Mouse (Mus musculus): ENCODE results near the gene Cyp3a41b. TPM values are rescaled to one million over a fixed set of nuclear protein-coding genes. Genes with fewer than 3 reads are reported as not detected.

The Cyp3a41b gene
- total RNA-seq (2023) = not detected

GRCm38 (mm10) chr5:145584630-145585029, at the start of gene Cyp3a41b:
Gene Cyp3a41b, minus strand, starts transcription at chr5:145584730.

Other genes with a start within 250 kb of the Cyp3a41b start
- gene Cyp3a57, start 239.5 kb downstream of the Cyp3a41b start, total RNA-seq (2023) = not detected
- not detected for gene Cyp3a16, start 115.0 kb downstream of the Cyp3a41b start, total RNA-seq (2023)
- gene Cyp3a41a, start 135.4 kb upstream of the Cyp3a41b start, total RNA-seq (2023) = not detected
- gene Cyp3a44, start 221.1 kb upstream of the Cyp3a41b start, total RNA-seq (2023) = not detected

All from monocyte, adult 59 days (primary cell).